Mouse (Mus musculus): ENCODE results near the gene 4933415A04Rik.

The 4933415A04Rik gene

DNA sequence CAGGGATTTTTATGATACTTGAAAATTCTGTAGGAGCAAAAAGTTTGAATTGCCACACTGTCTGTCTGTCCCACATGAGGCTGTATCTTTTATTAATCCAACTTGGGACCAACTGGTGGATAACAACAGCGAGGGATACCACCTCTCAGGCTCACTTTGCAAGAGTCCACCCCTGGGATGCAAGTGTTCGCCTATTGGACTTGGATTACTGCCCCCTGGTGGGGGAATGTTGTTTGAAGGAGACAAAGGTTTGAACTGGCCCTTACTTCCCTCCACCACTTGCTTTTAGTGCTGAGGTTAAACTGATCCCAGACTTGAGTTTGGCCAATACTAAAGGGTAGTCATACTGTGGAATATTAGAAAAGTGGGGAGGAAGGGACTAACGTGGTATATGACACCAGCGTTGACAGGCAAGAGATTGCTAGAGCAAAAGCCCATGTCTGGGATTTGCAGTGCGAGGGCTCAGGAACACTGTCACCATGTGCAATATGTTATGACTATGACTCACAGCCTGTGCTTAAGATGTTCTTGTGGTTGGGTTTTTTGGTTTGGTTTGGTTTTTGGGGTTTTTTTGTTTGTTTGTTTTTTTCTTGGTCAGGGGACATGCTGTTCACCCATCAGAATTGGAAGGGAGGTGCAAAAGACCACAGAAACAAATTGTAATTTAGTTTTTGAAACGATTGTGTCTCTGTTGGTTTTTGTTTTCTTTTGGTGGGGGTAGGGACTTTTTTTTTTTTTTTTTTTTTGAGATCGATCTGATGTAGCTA lies at the start of gene 4933415A04Rik:
TSS of gene 4933415A04Rik (plus strand) at position 717 of the 767 bp plus-strand sequence.
- no peak for DNase-seq (ENCODE audit: low spot score)

- no peak for DNase-seq (ENCODE audit: low spot score)
Measured at GRCm38 (mm10) chr11:43537074-43537473, 49.8 kb upstream of the 4933415A04Rik start.

- no peak for DNase-seq (ENCODE audit: low spot score)
Measured at GRCm38 (mm10) chr11:43539863-43540262, 47.0 kb upstream of the 4933415A04Rik start.

- DNase-seq (ENCODE audit: low spot score) = no peak
Measured at GRCm38 (mm10) chr11:43543711-43544466, 43.0 kb upstream of the 4933415A04Rik start.

DNA sequence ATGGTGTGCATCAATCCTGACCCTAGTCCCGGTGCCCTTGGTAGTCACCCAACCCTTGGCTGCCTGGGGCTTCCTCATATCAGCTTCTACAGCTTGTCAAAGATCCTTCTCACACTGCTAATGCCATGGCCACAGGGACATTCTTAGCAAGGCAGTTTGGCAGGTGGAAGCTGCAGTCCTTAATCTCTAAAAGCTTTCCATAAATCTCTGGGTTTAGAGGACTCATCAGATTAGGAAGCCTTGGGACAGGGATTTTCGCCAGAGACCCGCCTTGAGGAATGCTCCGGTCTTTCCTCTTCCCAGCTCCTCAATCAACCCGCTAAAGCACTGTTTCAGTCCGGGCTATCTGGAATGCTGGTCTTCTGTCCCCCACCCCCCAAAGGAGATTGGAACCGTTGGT lies 42.0 kb upstream of the 4933415A04Rik start:
- no peak for DNase-seq (ENCODE audit: low spot score)

GRCm38 (mm10) chr11:43545873-43546475 lies 40.9 kb upstream of the 4933415A04Rik start:
- no peak for DNase-seq (ENCODE audit: low spot score)

GRCm38 (mm10) chr11:43546678-43547077 lies 40.2 kb upstream of the 4933415A04Rik start:
- DNase-seq (ENCODE audit: low spot score) = no peak

DNA sequence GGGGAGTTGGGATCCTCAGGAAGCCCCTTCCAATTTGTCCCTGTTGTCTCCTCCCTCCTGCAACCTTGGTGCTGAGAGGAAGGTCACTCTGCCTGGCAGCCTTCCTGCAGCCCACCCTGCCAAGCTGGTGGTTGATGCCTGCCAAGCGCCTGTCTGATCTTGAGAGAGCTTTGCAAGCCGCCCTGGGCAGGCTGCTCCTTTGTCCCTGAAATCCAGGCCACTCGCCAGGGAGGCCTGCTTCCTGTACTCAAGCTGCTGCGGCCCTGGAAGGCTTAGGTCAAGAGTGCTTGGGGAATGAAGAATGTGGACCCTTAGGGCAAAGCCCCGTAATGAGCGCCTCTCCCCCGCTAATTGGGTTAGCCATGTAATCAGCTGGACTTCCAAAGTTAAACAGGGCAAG lies 38.7 kb upstream of the 4933415A04Rik start:
- no peak for DNase-seq (ENCODE audit: low spot score)

GRCm38 (mm10) chr11:43548657-43549435 lies 38.0 kb upstream of the 4933415A04Rik start:
- no peak for DNase-seq (ENCODE audit: low spot score)

- DNase-seq (ENCODE audit: low spot score) = no peak
Measured at GRCm38 (mm10) chr11:43549701-43550100, 37.1 kb upstream of the 4933415A04Rik start.

- DNase-seq (ENCODE audit: low spot score) = no peak
Measured at GRCm38 (mm10) chr11:43551756-43552155, 35.1 kb upstream of the 4933415A04Rik start.

DNA sequence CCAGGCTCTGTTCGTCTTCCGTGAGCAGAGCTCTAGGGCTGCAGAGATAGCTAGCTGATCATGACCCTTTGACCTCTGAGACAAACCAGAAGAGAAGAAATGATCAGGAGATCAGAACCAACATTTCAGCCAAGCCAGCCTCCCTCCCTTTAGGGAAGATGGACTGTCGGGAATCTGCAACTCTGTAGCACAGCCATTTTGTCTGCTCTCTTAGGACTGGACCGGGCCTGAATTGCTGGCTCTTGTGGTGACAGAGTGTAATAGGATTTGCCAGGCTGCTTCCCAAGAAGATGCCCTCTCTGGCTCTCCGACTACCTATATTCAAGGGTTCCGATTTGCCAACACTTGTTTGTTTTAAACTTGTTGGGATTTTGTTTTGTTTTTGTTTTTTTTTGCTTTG lies 34.2 kb upstream of the 4933415A04Rik start:
- DNase-seq (ENCODE audit: low spot score) = no peak

DNA sequence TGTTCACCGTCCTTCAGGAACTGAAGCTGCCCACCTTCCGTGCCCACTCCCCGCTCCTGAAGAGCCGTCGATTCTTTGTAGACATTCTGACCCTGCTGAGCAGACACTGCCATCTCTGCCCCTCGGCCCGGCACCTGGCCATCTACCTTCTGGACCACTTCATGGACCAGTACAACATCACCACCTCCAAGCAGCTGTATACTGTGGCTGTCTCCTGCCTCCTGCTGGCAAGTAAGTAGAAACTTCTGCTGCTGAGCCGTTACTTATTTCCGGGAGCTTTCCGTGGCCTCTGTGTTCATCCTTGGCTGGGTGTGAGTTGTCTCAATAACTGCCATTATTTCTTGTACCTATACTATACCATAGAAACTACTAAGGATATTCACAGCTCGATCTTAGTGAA lies 30.3 kb upstream of the 4933415A04Rik start:
- DNase-seq (ENCODE audit: low spot score) = no peak

DNA sequence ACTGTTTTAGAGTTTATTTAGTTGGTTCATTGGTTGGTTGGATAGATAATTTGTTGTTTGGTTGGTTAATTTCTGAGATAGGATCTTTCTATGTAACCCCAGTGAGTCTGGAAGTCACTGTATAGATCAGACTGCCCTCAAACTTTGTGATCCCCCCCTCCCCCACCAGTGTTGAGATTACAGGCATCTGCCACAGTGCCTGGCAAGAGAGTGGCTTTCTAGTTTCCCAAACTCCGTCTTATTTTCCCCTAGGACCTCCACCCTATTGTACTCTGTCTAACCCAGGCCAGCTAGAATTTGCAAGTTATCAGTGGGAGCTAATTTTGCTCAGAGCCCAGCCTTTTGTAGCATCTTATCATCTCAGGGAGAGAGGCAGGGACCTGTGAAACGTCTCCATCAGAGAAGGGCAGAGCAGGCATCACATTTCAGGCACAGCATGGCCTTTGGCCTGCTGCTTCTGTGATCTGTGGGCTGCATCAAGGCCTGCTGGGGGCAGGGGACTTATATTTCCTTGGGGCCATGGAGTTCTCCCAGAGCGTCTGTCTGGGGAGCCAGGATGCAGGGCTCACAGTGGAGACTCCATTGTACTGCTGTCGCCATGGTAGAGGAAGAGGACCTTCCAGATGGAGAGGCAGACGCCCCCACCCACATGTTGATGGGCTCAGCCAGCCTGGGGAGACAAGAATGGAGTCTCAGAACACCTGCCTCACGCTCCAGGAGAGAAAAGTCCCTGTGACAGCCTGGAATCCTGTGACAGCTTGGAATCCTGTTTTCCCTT lies 27.1 kb upstream of the 4933415A04Rik start:
- no peak for DNase-seq (ENCODE audit: low spot score)

GRCm38 (mm10) chr11:43563654-43564244 lies 23.1 kb upstream of the 4933415A04Rik start:
- DNase-seq (ENCODE audit: low spot score) = no peak

DNA sequence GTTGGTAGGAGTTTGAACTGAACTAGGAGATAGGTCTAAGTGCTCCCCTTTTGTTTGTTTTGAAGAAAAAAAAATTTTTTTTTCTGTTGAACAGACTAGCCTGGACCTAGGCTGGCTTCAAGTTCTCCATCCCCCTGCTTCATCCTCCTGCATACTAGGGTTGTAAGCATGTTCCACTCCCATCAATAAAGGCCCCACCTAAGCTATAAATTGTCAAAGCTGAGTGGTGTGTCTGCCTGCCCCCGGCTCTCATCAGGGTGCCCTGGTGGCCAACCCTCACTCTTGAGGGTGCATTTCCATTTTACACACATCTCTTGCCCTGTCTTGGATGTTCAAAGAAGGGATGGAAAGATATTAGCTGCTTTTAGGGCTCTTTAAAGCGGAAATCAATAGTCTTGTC lies 21.4 kb upstream of the 4933415A04Rik start:
- no peak for DNase-seq (ENCODE audit: low spot score)

DNA sequence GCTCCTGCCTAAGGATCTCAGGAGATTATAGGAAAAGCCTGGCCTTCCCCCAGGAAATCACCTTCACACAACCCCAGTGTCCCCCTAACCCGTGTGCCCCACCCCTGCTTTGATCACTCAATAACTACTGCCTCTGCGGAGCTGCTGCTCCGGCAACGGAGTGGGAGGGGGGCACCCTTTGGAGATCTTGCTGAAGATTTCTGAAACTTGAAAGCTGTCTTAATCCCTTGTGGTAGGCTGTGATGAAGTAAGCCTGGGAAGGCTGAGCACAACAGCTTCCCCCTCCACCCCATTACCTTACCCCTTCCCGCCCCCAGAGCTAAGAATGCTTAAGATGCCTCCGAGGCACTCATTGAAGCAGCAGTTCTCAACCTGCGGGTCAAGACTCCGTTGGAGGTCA lies 21.0 kb upstream of the 4933415A04Rik start:
- no peak for DNase-seq (ENCODE audit: low spot score)

GRCm38 (mm10) chr11:43566696-43567095 lies 20.1 kb upstream of the 4933415A04Rik start:
- no peak for DNase-seq (ENCODE audit: low spot score)

DNA sequence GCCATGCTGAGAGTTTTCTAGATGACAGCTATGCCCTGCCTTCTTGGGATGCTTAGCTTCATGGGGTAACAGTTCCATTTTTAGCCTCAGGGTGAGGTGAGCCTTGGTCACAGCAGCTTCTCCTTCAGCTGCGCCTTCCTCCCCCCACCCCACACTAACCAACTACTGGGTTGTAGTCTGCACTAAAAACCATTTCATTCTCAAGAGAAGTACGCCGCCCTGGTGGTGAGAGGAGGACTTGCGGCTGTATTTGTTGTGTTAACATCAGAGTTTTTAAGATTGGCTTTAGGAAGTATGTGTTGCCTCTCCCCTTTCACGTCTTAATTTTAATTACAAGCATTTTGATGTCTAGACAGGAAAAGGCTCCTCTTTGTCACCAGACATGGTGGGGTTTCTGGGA lies 18.6 kb upstream of the 4933415A04Rik start:
- DNase-seq (ENCODE audit: low spot score) = no peak

DNA sequence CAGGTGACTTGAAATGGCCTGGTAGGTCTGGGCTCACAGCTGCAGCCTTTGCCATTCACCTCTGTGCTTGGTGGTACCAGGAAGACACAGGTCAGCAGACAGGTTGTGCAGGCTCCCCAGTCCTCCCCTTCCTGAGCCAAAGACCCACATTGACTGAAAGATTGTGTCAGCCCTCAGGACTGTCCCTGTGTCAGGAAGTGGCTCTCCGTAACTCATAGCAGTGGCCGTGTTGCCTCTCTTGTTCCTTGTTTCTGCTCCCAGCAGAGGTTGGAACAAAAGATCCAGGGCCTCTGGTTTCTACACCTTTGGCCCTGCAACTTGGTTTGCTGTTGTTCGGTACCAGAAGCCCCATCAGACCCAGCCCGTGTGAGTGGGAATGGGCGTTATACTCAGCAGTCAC lies 17.7 kb upstream of the 4933415A04Rik start:
- DNase-seq (ENCODE audit: low spot score) = no peak

DNA sequence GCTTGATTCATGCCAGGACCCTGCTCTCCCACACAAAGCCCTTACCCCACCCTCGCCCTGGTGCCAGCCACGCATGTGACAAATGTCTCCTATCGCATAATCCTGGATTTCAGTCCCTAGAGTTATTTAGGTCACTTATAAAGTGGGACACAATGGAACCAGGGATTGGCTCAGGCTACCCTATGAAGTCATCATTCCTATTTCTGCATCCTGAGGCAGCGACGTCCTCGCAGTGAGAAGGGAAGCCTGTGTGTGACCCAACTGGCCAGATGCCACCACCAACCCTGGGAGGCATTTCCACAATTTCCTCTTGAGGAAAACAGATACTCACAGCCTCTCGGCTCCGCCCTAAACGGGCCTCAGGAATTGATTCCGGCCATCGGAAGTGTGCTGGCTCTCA lies 17.2 kb upstream of the 4933415A04Rik start:
- no peak for DNase-seq (ENCODE audit: low spot score)
